Mouse (Mus musculus): ENCODE results near the gene Gramd4.

DNA sequence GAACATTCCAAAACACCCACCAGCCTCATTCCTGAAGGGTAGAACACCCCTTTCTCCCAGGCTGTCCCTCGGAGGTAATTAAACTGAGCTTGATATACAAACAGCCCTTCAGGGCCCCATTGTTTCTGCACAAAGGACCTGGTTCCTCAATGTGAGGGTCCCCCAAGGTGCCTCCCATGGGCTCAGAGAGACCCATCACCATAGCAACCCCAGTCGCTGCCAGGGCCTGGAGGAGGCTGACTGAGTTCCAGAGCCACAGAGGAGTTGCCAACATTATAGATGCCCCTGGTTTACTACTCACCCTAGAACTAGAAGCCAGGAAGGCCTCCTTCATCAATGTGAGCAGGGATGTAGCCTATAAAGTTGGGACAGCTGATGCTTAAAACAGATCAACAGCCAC, 44.4 kb upstream of the Gramd4 start:
- no peak for TF ChIP-seq CTCF (IDR thresholded peaks at IDR 0.05; ENCODE audit: control insufficient read depth, insufficient read depth, low read length)
- TF ChIP-seq POLR2A (IDR thresholded peaks at IDR 0.05; ENCODE audit: borderline replicate concordance, control insufficient read depth, low read depth, low read length) = no peak
